Mouse (Mus musculus) erythroblast, embryonic 14.5 days (primary cell): ENCODE data around the gene Parvb. TPM values are rescaled to one million over a fixed set of nuclear protein-coding genes. Genes with fewer than 3 reads are reported as not detected.

Experiments used
- H3K27me3 ChIP-seq: 2 replicates; pipeline ENCODE4 v1.6.1; 2012; ENCODE audit warnings: inconsistent platforms; ENCODE audit not compliant: control insufficient read depth
- H3K36me3 ChIP-seq: 2 replicates; pipeline ENCODE4 v1.6.1; 2012; ENCODE audit warnings: mild to moderate bottlenecking, inconsistent platforms; ENCODE audit not compliant: control insufficient read depth
- H3K4me1 ChIP-seq: 2 replicates; pipeline ENCODE4 v1.6.1; 2012; ENCODE audit warnings: inconsistent platforms; ENCODE audit not compliant: control insufficient read depth
- H3K4me3 ChIP-seq: replicated peaks from 2 replicates; pipeline ENCODE3; 2012; ENCODE audit warnings: moderate library complexity, mild to moderate bottlenecking, inconsistent platforms
- H3K9me3 ChIP-seq: 2 replicates; pipeline ENCODE4 v1.6.1; 2012; ENCODE audit warnings: low read length, inconsistent platforms, mixed read lengths; ENCODE audit not compliant: control insufficient read depth
- GATA1 ChIP-seq: IDR thresholded peaks from 2 replicates; pipeline ENCODE4 v1.6.1; 2012; ENCODE audit warnings: low read length, inconsistent platforms, mixed read lengths
- TAL1 ChIP-seq: IDR thresholded peaks from 3 replicates; pipeline ENCODE4 v1.6.1; 2012; ENCODE audit warnings: low read length, inconsistent platforms, mixed read lengths
- polyA plus RNA-seq: library from polyadenylated mRNA; stranded (reverse); fragments of >175 nt; gene quantifications from 2 replicates; pipeline ENCODE4 v1.2.3, GENCODE M21; 2012

Parvb gene
- polyA plus RNA-seq, 1 experiment: 6.3 TPM

DNA sequence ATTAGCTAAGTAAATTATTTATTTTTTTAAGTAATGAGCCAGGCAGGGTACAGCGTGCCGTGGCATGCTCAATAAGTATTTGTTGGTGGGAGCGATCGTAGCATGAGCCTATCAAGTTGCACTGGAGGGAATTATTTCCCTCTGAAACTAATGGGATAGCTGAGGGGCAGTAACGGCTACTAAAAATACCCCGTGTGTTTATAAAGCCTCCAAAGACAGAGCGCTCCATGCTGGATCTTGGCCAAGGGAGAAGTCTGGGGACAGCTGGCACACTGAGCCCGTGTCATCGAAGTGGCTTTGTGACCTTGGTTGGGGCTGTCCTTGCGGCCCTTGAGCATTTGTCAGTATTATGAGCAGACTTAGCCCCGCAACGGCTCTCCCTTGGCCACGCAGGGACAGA, 19.4 kb downstream of the Parvb start:
- H3K9me3 ChIP-seq: peaks cover 11% of the 10 kb centered on the region
- no peaks in the 10 kb centered on the region for H3K27me3 ChIP-seq
- H3K36me3 ChIP-seq: peaks cover 17% of the 10 kb centered on the region
- TF ChIP-seq TAL1 (no peak), GATA1 (no peak)
- peaks cover 21% of the 10 kb centered on the region for H3K4me1 ChIP-seq
- H3K4me3 ChIP-seq: no peak overlapping the region

DNA sequence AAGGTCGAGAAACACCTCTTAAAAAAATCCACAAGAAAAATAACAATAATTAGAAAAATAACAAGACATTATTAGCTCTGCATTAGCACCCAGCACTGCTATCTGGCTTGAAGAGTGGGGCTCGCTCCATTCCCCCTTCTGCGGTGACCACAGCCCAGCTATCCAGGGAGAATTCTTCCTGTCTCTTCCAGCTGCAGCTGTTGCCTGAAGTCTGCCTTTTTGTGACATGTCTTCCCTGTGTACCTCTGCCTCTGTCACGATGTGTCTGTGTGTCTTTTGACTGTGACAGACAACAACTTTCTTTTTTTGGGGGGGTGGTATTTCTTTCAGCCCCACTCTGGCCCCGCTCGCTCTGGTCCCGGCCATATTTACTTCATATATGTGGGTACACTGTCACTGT, 20.8 kb downstream of the Parvb start:
- H3K4me1 ChIP-seq: peaks cover 34% of the 10 kb centered on the region
- TF ChIP-seq GATA1: no peak
- TF ChIP-seq TAL1: no peak
- H3K9me3 ChIP-seq: no peaks in the 10 kb centered on the region; the same call in 1 of the 2 replicates
- H3K4me3 ChIP-seq: no peak overlapping the region
- H3K27me3 ChIP-seq: no peaks in the 10 kb centered on the region
- H3K36me3 ChIP-seq: peaks cover 9% of the 10 kb centered on the region

DNA sequence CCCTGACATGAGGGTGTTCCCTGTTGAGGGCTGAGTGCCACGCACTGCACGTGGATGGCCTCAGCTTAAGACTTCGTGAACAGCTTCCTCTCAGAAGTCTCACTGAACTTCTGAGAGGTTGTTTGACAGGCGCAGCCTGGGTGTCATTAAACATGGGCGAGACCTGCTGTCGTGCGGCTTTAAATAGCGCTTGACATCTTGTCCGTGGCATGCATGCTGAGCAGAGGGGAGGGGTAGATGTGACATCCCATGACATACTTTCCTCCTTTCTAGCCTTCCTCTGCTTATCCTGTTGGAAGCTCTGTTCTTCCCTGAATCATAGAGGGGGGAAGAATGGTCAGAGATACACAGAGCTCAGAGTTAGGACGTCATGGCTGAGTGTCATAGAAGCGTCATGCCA, 21.9 kb downstream of the Parvb start:
- H3K36me3 ChIP-seq: peaks cover 5% of the 10 kb centered on the region; the same call in 1 of the 2 replicates
- H3K4me3 ChIP-seq: no peak overlapping the region
- TF ChIP-seq GATA1 (no peak), TAL1 (no peak)
- H3K4me1 ChIP-seq: peaks cover 43% of the 10 kb centered on the region
- no peaks in the 10 kb centered on the region for H3K27me3 ChIP-seq
- no peaks in the 10 kb centered on the region for H3K9me3 ChIP-seq

DNA sequence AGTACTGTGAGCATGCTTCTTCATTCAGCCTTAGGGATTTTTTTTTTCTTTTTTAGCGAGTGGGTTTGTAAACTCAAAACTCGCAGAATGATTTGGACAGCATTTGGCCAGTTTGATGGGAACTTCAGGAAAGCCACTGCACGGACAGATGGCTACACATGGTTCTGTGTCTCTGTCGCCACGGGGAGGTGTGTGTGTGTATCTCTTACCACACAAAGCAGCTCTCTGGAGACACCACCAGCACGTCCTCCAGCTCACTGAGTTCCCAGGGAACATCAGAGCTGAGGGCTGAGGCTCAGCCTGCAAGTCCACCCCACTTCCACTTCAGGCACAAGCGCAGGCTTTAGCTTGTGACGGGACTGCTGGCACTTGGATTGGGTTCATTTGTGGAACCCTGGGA, 22.5 kb downstream of the Parvb start:
- no peaks in the 10 kb centered on the region for H3K27me3 ChIP-seq
- H3K36me3 ChIP-seq: 0 out of 2 replicates have a peak, but pooled peaks cover 2% of the 10 kb centered on the region
- H3K4me3 ChIP-seq: no peak overlapping the region
- H3K4me1 ChIP-seq: peaks cover 45% of the 10 kb centered on the region
- no peaks in the 10 kb centered on the region for H3K9me3 ChIP-seq
- no peak for TF ChIP-seq TAL1
- no peak for TF ChIP-seq GATA1

DNA sequence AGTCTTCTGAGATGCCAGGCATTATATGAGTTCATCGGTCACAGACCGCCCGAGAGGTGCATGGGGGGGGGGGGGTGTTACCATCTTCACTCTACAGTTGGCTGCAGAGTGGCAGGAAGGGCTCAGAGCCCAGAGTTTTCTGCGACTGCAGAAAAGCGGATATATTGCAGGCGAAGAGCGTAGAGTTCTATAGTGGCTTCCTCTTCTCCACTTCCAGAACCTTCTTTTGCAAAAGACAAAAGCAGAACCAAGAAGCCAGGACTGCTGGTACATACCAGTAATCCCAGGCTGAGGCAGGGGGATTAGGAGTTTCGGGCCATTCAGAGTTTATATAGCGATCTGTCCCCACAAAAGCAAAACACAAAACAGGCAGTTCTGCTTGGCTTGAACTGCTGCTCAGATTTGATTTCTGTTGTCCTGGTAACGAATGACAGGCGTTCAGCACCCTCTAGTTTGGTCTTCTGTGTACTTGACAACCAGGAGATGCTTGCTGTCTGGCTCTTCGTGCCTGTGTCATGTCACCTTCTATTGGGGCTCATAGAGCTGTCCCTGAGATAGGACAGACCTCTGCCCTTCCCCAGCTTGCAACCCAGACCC, 24.5 kb downstream of the Parvb start:
- Histone ChIP-seq H3K9me3 (no peaks in the 10 kb centered on the region), H3K4me1 (peaks cover 53% of the 10 kb centered on the region)
- no peak for TF ChIP-seq TAL1
- TF ChIP-seq GATA1: no peak

DNA sequence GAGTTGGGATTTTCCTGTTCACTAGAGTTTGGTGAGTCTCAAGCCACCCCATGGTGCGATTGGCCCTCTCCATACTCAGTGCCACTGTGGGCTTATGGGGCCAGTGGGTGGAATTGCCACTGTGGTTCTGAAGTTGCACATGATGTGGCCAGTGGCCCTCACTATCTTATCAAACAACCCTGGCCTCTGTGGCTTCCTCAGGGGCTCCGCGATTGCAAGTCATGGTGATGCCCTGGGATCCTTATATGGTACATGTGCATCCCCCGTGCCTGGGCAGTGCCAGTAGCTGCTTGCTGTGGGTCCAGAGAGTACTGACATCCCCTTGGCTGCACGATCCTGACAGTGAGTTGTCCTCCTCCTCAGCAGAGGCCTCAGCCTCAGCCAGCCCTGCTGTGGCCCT, 25.0 kb downstream of the Parvb start:
- H3K4me1 ChIP-seq: peaks cover 53% of the 10 kb centered on the region
- peaks cover 12% of the 10 kb centered on the region for H3K36me3 ChIP-seq
- H3K4me3 ChIP-seq: no peak overlapping the region
- no peaks in the 10 kb centered on the region for H3K27me3 ChIP-seq
- no peak for TF ChIP-seq TAL1
- no peak for TF ChIP-seq GATA1
- no peaks in the 10 kb centered on the region for H3K9me3 ChIP-seq

More for the DNA sequence above, 24.5 kb downstream of the Parvb start:
- H3K4me3 ChIP-seq: no peak overlapping the region
- no peaks in the 10 kb centered on the region for H3K27me3 ChIP-seq
- peaks cover 8% of the 10 kb centered on the region for H3K36me3 ChIP-seq

DNA sequence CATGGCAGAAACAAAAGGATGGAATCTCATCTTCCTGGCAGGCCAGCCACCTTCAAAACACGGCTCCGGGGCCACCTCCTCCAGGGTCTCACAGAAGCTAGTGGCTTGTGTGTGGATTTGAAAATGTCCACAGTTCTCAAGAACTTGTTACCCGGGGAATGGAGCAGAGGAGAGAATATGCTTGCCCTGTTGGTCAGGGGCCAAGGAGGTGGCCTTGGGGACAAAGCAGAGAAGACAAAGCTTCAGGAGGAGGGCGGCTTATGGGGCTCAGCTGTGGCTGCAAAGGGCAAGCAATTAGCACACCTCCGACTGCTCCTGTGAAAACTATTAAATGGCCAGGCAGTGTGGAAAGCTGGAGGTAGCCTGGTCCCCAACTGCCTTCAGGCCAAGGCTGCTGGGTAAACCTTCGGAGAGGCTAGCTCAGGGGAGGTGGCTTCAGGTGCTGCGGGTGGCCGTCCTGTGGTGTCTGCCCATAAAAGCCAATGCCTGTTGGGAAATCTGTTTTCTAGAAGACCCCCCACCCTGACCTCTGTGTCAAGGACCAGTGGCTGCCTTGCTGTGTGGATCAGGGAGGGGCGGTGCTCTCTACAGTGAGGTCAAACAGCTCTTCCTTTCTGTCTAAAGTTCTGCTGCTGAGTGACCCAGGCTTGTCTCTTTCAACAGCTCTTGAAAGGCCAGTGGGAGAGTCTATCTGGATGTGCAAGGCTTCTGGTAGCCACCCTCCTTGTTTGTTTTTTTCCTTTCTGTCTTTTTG, 26.9 kb downstream of the Parvb start:
- Histone ChIP-seq H3K4me1 (peaks cover 54% of the 10 kb centered on the region), H3K27me3 (no peaks in the 10 kb centered on the region), H3K4me3 (no peak overlapping the region), H3K9me3 (no peaks in the 10 kb centered on the region), H3K36me3 (peaks cover 14% of the 10 kb centered on the region)
- TF ChIP-seq GATA1 (no peak), TAL1 (no peak)

DNA sequence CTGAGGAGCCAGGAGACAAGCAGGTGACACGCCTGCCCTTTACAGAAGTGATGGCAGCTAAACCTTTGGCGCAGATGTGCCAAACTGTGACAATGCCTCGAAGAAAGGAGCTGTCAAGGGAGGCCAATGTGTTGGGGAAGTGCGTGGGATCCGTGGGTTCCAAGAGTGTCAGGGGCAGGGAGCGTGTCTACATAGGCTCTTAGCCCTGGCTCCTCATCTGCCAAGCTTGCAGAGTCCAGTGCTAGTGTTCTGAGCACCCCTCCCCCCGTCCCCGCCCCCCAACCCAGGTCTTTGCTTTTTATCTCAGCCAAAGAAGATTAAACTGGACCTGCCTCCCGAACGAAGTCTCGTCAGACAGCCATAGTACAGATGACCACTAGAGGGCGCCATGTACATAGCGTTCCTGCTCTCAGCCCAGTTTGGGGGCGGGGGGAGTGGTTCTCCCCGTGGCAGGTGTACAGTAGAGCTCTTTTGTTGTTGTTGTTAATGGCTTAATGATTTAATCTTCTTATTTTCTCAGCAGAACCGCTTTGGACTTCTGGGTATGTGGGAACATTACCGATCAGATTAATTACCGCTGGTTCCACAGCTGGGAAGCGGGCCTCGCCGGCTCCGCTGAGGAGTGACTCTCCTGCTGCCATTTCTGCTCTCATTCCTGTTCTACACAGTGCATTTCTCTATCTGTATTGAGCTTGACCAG, 28.4 kb downstream of the Parvb start:
- Histone ChIP-seq H3K36me3 (peaks cover 22% of the 10 kb centered on the region), H3K9me3 (no peaks in the 10 kb centered on the region), H3K4me3 (no peak overlapping the region), H3K4me1 (peaks cover 49% of the 10 kb centered on the region), H3K27me3 (no peaks in the 10 kb centered on the region)
- TF ChIP-seq TAL1: no peak
- TF ChIP-seq GATA1: no peak

DNA sequence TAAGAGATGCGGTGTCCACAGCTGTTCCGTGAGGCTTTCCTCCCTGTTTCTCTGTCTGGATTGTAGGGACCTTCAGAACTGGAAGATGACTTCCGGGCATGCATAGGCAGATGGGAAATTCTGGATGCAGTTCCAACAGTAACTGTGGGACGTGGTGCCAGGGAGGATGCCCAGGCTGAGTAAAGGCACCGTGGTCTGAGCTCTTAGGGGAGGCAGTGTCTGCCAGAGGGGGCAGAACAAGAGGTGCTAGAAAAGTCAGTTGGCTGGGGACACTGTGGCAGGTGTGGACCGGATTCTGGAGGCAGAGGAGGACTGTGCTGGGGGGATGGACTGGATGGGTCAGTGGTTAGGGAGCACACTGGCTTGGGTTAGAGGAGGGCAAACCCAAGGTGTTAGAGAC, 30.8 kb downstream of the Parvb start:
- no peaks in the 10 kb centered on the region for H3K9me3 ChIP-seq
- H3K4me3 ChIP-seq: no peak overlapping the region
- TF ChIP-seq TAL1 (no peak), GATA1 (no peak)
- no peaks in the 10 kb centered on the region for H3K27me3 ChIP-seq
- peaks cover 28% of the 10 kb centered on the region for H3K36me3 ChIP-seq
- peaks cover 27% of the 10 kb centered on the region for H3K4me1 ChIP-seq
